Mouse (Mus musculus) myocyte (in vitro differentiated cells): Measurements from ENCODE around the gene Wdr34.

ENCODE experiments used
- MAX ChIP-seq: IDR thresholded peaks from one replicate; pipeline ENCODE4 v1.6.1; 2011; ENCODE audit warnings: low read depth, mild to moderate bottlenecking, control low read depth
- TCF12 ChIP-seq: IDR thresholded peaks from one replicate; pipeline ENCODE4 v1.6.1; 2011; ENCODE audit warnings: mild to moderate bottlenecking, control low read depth; ENCODE audit not compliant: poor library complexity, insufficient read depth, severe bottlenecking

DNA sequence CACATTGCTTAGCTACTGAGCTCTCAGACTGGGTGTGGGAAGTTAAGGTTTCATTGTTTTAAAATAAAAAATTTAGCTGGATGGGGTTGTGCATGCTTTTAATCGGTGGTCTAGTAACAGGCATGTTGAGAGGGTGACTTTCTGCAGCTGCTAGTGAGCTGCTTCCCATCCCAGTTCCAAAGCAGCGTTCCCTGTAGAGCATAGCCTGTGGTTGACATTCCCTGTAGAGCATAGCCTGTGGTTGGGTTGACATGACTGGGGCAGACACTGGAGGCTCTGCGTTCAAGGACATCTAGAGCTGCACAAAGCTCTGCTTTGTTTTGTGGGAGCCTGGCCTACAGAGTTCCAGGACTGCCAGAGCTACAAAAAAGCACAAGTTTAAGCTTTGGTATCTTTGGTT is 24.6 kb upstream of the Wdr34 start:
- no peak for TF ChIP-seq MAX
- TF ChIP-seq TCF12 = no peak
